Mouse (Mus musculus): Measurements from ENCODE around the gene Rph3al.
A peak's percentile ranks its signal among the peaks of the same experiment; 100 is the strongest.

The Rph3al gene

GRCm38 (mm10) chr11:75909702-75910429, 28.4 kb downstream of the Rph3al start:
- DNase-seq (ENCODE audit: extremely low spot score, low read depth, low spot score), result no peak

- DNase-seq (ENCODE audit: extremely low spot score, low read depth, low spot score), result no peak
Observed at GRCm38 (mm10) chr11:75907406-75907805, 30.8 kb downstream of the Rph3al start.

DNA sequence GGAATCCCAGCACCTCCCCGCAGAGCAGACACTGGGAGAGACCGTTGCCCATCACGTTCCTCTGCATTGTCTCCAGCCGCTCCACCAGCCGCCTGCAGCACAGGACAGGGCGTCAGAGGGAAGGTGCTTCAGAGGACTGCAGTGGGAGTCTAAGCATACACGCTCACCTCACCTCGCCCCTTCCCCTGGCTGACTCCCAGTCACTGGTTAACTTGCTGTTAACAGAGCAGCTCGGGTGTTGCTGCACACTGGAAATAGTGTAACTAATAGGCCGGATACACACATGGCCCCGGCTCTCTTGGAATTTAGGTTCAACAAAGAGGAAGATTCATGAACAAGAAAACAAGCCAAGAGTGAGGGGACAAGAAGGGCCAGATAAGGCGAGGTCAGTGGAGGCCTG, 31.7 kb downstream of the Rph3al start:
- no peak for DNase-seq (ENCODE audit: extremely low spot score, low read depth, low spot score)

- no peak for DNase-seq (ENCODE audit: extremely low spot score, low read depth, low spot score)
Observed at GRCm38 (mm10) chr11:75904982-75905381, 33.2 kb downstream of the Rph3al start.

DNA sequence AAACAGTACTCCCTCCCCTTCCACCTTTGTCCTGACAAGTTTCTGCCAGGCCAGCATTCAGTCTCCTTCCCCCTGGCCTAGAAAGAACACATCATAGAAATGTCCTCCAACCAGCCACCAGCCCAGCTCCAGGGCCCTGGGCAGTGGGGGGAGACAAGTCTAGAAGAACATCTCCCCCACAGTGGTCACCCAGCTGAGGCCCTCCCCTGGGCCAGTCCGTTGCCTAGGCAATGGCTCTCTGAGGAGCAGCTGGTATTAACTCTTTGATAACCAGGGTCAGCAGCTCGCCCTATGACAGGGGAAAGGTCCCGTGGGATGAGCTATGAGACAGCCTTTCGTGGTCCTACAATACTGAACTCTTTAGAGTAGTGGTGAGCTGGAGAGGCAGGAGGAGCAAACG, 33.7 kb downstream of the Rph3al start:
- no peak for DNase-seq (ENCODE audit: extremely low spot score, low read depth, low spot score)

DNA sequence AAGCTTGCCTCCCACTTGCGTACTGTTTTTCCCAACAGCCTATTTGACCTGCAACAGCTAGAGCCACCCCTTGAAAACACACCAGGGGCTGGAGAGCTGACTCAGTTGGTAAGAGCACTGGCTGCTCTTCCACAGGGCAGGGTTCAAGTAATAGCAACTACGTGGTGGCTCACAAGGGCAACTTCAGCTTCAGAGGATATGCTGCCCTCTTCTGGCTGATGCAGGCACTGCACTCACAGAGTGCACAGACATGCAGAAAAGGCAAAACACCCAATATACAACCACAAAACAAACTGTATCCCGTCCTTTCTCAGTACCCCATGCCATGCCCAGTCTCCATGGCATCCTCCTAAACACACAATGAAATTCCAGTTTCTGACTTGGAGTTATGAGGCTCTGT, 34.7 kb downstream of the Rph3al start:
- DNase-seq (ENCODE audit: extremely low spot score, low read depth, low spot score), result peak; percentile 10

DNA sequence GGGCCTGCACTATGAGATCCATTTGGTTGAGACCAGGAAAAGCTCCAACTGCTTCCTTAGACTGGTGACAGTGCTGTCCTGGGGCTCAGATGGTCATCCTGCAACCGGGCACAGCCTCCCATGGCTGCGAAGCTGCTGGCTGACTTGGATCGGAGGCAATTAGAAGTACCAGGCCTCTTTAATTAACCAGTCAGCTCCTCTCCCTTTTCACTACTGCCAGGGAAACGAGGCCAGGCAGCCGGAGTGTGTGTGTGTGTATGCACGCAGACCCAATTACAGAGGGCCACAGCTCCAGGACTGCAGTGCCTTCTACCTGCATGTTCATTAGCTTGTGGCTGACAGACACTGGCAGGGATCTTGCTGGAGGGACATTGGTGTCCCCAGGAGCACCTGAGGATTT, 36.9 kb downstream of the Rph3al start:
- no peak for DNase-seq (ENCODE audit: extremely low spot score, low read depth, low spot score)

DNA sequence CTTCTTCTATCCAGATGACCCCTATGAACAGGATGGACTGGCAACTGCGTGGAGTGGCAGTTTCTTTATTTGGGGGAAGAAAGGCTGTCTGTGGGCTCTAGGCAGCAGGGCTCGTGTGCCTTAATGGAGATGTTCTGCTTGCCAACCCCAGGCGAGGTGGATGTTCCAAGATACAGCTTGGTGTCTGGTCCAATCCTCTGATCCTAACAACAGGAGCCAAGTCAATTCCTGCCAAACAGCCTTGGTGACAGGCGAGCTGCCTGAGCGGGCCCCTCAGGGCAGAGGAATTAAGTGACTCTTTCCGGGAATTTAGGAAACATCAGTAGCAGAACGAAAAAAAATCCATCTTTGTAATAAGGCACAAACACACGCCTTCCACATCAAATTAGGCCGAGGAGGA, 38.6 kb downstream of the Rph3al start:
- DNase-seq (ENCODE audit: extremely low spot score, low read depth, low spot score), result no peak

- no peak for DNase-seq (ENCODE audit: extremely low spot score, low read depth, low spot score)
Observed at GRCm38 (mm10) chr11:75898532-75898931, 39.7 kb downstream of the Rph3al start.

DNA sequence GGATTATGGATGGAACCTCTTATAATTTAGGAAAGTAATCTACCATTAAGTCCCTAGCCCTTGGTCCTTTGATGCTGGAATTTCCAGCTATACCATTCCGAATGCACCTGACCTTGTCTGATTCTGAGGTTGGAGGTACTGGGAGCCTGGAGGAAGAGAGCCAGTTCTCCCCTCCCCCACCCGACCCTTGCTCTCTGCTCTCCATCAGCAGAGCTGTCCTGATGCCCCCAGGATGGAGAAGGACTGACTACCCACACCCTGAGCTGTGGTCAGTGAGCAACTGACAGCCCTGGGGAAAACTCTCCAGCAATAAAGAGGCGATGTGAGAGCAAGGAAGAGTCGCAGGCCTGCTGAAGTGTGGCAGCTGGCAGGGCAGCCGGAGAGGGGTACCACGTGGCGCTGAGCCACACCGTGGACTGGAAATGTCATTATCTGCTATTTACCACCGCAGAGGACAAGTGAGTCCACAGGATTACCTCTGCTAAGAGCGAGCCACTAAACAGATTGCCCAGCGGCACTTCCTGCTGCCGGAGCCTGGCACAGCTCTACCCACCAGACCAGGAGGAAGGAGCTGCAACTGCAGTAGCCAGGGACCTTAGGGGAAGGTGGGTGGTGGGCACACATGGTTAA, 43.3 kb downstream of the Rph3al start:
- DNase-seq (ENCODE audit: extremely low spot score, low read depth, low spot score), result no peak

- DNase-seq (ENCODE audit: extremely low spot score, low read depth, low spot score), result no peak
Observed at GRCm38 (mm10) chr11:75893956-75894355, 44.3 kb downstream of the Rph3al start.

- no peak for DNase-seq (ENCODE audit: extremely low spot score, low read depth, low spot score)
Observed at GRCm38 (mm10) chr11:75887349-75887748, 50.9 kb downstream of the Rph3al start.

DNA sequence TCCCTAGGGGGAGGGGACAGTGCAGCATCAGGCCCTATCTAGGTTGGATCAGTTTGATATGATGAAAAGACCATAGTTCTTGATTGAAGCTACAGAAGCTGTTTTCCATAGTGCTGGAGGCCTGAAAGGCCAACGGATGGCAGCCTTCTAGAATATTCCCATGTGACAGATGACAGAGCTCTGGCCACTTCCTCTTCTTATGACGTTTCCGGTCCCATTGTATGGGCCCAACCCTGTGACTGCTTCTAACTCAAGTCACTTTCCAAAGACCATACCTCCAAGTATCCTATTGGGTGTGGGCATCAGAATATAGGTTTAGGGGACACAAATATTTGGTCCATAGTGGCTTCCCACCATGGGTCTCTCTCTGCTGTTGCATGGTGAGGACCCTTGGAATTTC, 57.0 kb downstream of the Rph3al start:
- DNase-seq (ENCODE audit: extremely low spot score, low read depth, low spot score), result no peak

GRCm38 (mm10) chr11:75880064-75880463, 58.2 kb downstream of the Rph3al start:
- DNase-seq (ENCODE audit: extremely low spot score, low read depth, low spot score), result no peak

DNA sequence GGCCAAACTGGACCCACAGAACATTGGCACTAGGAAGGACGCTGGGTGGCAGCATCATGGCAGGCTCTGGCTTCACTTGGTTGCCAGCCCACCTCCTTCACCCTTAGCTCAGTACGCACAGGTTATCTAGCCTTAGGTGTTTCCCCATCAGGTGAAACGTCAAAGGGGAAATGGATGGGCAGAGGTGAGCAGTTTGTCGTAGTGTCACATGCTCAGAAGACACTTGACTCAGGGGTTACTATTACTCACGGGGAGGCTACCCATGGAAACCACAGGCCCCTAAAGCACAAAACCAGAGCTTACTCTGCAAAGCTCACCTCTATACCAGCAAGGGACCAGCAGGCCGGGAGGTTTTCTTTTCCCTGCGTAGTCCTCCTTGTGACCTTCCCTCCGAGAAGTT, 59.8 kb downstream of the Rph3al start:
- no peak for DNase-seq (ENCODE audit: extremely low spot score, low read depth, low spot score)

DNA sequence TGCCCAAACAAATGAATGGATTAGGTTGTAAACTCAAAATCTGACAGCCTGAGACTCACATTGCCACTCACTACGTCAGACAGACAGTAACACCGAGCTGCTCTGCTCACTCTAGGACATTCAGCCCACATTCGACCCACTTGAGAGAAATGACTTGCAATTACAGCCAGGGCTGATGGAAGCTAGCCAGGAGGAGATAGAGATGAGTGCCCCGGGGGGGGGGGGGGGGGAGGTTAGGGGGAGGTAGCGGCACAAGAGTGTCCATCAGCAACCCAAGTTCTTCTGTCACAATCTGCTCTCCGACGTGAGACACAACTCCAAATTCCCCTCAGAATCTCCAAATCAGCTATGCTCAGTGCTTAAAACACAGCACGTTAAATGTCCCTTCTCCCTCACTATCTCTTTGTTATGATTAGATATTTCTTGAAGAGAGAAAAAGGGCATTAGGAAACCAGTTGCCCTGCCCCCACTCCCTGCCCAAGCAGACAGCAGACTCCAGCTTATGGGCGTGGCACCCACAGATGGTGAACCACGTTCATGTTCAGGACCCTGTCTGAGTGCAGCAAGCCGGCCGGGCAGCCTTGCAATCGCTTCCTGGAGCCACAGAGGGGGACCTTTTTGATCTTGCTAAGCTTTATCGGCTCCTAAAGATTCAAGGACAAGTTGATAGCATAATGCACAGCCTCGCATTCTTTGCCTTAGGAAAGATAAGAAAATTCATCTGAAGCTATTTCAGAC, 62.0 kb downstream of the Rph3al start:
- no peak for DNase-seq (ENCODE audit: extremely low spot score, low read depth, low spot score)

- DNase-seq (ENCODE audit: extremely low spot score, low read depth, low spot score), result no peak
Observed at GRCm38 (mm10) chr11:75871688-75872087, 66.5 kb downstream of the Rph3al start.

- DNase-seq (ENCODE audit: extremely low spot score, low read depth, low spot score), result no peak
Observed at GRCm38 (mm10) chr11:75870947-75871346, 67.3 kb downstream of the Rph3al start.

DNA sequence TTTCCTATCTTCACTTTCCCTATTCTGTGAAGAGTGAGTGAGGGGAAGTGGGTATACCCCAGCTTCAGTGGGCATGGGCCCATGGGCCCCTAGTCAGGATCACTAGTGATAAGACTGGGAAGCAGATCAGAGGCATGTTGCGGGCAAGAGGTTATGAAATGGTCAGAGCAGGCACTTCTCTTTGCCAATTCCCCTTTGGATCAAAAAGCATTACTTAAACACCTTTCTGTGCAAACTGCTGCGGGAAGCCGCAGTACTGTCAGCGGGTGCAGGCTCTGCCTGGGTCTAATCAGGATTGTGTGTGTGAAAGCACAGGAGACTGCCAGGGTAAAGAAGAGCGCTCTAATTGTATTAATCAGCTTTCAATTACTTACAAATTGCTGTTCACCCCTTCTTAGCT, 67.8 kb downstream of the Rph3al start:
- DNase-seq (ENCODE audit: extremely low spot score, low read depth, low spot score), result no peak

- DNase-seq (ENCODE audit: extremely low spot score, low read depth, low spot score), result no peak
Observed at GRCm38 (mm10) chr11:75869898-75870297, 68.3 kb downstream of the Rph3al start.

DNA sequence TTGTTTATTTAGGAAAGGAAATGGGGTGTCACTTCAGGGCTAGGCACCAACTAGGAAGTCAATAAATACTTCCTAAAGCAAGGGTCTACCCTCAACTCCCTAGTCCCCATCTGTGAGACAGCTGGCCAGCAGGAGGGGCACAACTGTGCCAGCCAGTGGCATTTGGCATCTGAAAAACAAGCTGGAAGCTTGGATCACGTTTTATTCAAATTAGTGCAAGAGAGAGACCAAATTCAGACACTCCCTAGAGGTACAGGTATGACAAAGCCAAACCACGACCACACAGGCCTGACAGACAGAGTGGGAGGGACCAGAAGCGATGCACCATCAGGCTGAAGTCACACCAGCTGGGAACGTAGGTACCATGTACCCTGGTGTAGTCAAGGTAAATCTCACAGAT, 71.4 kb downstream of the Rph3al start:
- no peak for DNase-seq (ENCODE audit: extremely low spot score, low read depth, low spot score)

- no peak for DNase-seq (ENCODE audit: extremely low spot score, low read depth, low spot score)
Observed at GRCm38 (mm10) chr11:75865859-75866258, 72.4 kb downstream of the Rph3al start.
